Mouse (Mus musculus) G1E (cell line): Measurements from ENCODE around the gene Ccnjl.

Experiments used
- CTCF ChIP-seq: IDR thresholded peaks from 2 replicates; pipeline ENCODE4 v1.5.1; 2012; ENCODE audit warnings: low read depth, low read length, inconsistent platforms, mixed read lengths
- GATA2 ChIP-seq: IDR thresholded peaks from 2 replicates; pipeline ENCODE4 v1.6.1; 2012; ENCODE audit warnings: low read depth, low read length, inconsistent platforms, borderline replicate concordance

DNA sequence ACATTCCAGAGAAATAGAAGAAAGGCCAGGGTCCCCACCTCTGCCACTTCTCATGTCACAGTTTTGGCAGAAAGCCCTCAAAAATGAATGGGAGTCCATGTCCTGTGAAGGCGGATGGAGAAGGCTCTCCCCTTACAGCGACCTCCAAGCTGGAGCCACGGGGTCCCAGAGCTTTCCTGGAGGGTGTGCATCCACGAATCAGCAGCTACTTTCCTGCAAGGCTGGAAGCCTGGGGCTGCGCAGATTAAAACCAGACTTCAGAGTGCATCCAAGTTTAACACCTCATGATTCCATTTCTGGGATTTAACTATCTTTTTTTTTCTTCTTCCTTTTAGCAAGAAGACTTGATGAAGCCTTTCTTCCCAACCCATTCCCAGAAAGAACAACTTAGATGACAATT, 48.0 kb upstream of the Ccnjl start:
- TF ChIP-seq CTCF (no peak), GATA2 (no peak)
